Mouse (Mus musculus) left cerebral cortex, postnatal 10 days (tissue): ENCODE results near the gene Spag16. TPM values are rescaled to one million over a fixed set of nuclear protein-coding genes. Genes with fewer than 3 reads are reported as not detected.
A peak's percentile ranks its signal among the peaks of the same experiment; 100 is the strongest.

Experiments
- DNase-seq, 2 experiments: peaks; one replicate each; pipeline ENCODE4 v3.0.0; 2021 to 2022; ENCODE audit warnings: low spot score in 2 of 2, mixed read lengths in 1 of 2; ENCODE audit errors: extremely low spot score in 1 of 2
- intact Hi-C: fragments of 180-260 bp; cut with DNase I; formaldehyde crosslinking; loops from one replicate; pipeline ENCODE4 v1.15.1; 2025
- total RNA-seq, 2 experiments: library from RNA; stranded (reverse); gene quantifications; 2 replicates each; pipeline ENCODE4 v1.2.3; 2021

Gene Spag16
- total RNA-seq, 2 experiments from 2014 or later = 1.2 to 1.3 TPM

GRCm38 (mm10) chr1:70320951-70321350 lies 494.2 kb downstream of the Spag16 start:
- intact Hi-C loops = no loop called here
- no peak for DNase-seq

- no peak for DNase-seq
- intact Hi-C loops = no loop called here
These were observed 519.4 kb downstream of the Spag16 start for GRCm38 (mm10) chr1:70346179-70346578.

GRCm38 (mm10) chr1:70351371-70351770 lies 524.6 kb downstream of the Spag16 start:
- intact Hi-C loops = no loop called here
- peak in 1 of 2 experiments; percentile 2 for DNase-seq

- no peak for DNase-seq
- intact Hi-C loops = no loop called here
These were observed 527.2 kb downstream of the Spag16 start for GRCm38 (mm10) chr1:70354014-70354413.

GRCm38 (mm10) chr1:70371721-70372120 lies 545.0 kb downstream of the Spag16 start:
- intact Hi-C loops = no loop called here
- peak; percentile 7 to 37 for DNase-seq

GRCm38 (mm10) chr1:70380096-70380495 lies 553.3 kb downstream of the Spag16 start:
- intact Hi-C loops = no loop called here
- DNase-seq = peak in 1 of 2 experiments; percentile 11

- no peak for DNase-seq
- intact Hi-C loops = no loop called here
These were observed 615.7 kb downstream of the Spag16 start for GRCm38 (mm10) chr1:70442209-70443080.

GRCm38 (mm10) chr1:70479864-70480263 lies 653.1 kb downstream of the Spag16 start:
- intact Hi-C loops = no loop called here
- DNase-seq = no peak

- intact Hi-C loops = no loop called here
- DNase-seq = no peak
These were observed 692.1 kb downstream of the Spag16 start for GRCm38 (mm10) chr1:70518918-70519317.

GRCm38 (mm10) chr1:70527134-70527533 lies 700.4 kb downstream of the Spag16 start:
- DNase-seq = no peak
- intact Hi-C loops = no loop called here

GRCm38 (mm10) chr1:70529771-70530170 lies 703.0 kb downstream of the Spag16 start:
- DNase-seq = peak in 1 of 2 experiments; percentile 16
- intact Hi-C loops = no loop called here

- DNase-seq = no peak
These were observed 725.1 kb downstream of the Spag16 start for GRCm38 (mm10) chr1:70551839-70552238.

GRCm38 (mm10) chr1:70621805-70622204 lies 795.0 kb downstream of the Spag16 start:
- no peak for DNase-seq
- intact Hi-C loops = no loop called here

More at GRCm38 (mm10) chr1:70551839-70552238, 725.1 kb downstream of the Spag16 start:
- intact Hi-C loops = no loop called here

GRCm38 (mm10) chr1:70624803-70625460 lies 798.2 kb downstream of the Spag16 start:
- no peak for DNase-seq
- intact Hi-C loops = no loop called here

- DNase-seq = no peak
- intact Hi-C loops = no loop called here
These were observed 825.9 kb downstream of the Spag16 start for GRCm38 (mm10) chr1:70652719-70653118.

- intact Hi-C loops = no loop called here
These were observed 865.8 kb downstream of the Spag16 start for GRCm38 (mm10) chr1:70692529-70692928.

GRCm38 (mm10) chr1:70700270-70700669 lies 873.5 kb downstream of the Spag16 start:
- intact Hi-C loops = no loop called here
- DNase-seq = no peak

More at GRCm38 (mm10) chr1:70692529-70692928, 865.8 kb downstream of the Spag16 start:
- DNase-seq = no peak

- intact Hi-C loops = no loop called here
- DNase-seq = no peak
These were observed 877.2 kb downstream of the Spag16 start for GRCm38 (mm10) chr1:70703934-70704333.

GRCm38 (mm10) chr1:70705821-70706220 lies 879.1 kb downstream of the Spag16 start:
- intact Hi-C loops = no loop called here
- no peak for DNase-seq

GRCm38 (mm10) chr1:70725045-70725444 lies 898.3 kb downstream of the Spag16 start:
- peak in 1 of 2 experiments; percentile 5 for DNase-seq
- intact Hi-C loops = loop anchor here (10.0 kb wide), 2 partner anchors 600 to 930 kb away; no protein-coding TSS in a partner anchor
